Mouse (Mus musculus) embryonic facial prominence, embryonic 10.5 days (tissue): ENCODE data around the gene 2210407C18Rik. TPM values are rescaled to one million over a fixed set of nuclear protein-coding genes. Genes with fewer than 3 reads are reported as not detected.

Experiments used
- DNase-seq: peaks from one replicate; pipeline ENCODE4 v3.0.0-alpha.2; 2017; ENCODE audit warnings: low spot score
- H3K27ac ChIP-seq: fragments of 300-500 bp; sonication (generic); replicated peaks from 2 replicates; pipeline ENCODE4 v1.5.1; 2016; ENCODE audit warnings: mild to moderate bottlenecking
- H3K27me3 ChIP-seq: fragments of 300-500 bp; sonication (generic); replicated peaks from 2 replicates; pipeline ENCODE4 v1.6.1; 2016; ENCODE audit warnings: low read depth, mild to moderate bottlenecking; ENCODE audit not compliant: poor library complexity, severe bottlenecking
- H3K36me3 ChIP-seq: fragments of 300-500 bp; sonication (generic); replicated peaks from 2 replicates; pipeline ENCODE4 v1.6.1; 2016; ENCODE audit warnings: mild to moderate bottlenecking, moderate library complexity
- H3K4me1 ChIP-seq: fragments of 300-500 bp; sonication (generic); 2 replicates; pipeline ENCODE4 v1.6.1; 2016
- H3K4me3 ChIP-seq: fragments of 300-500 bp; sonication (generic); 2 replicates; pipeline ENCODE4 v1.5.1; 2016; ENCODE audit warnings: mild to moderate bottlenecking, moderate library complexity
- H3K9me3 ChIP-seq: fragments of 300-500 bp; sonication (generic); 2 replicates; pipeline ENCODE4 v1.6.1; 2016; ENCODE audit warnings: mild to moderate bottlenecking
- WGBS: fragments of 180-500 bp; shearing (Covaris S2); methylation state at CpG from one replicate; pipeline ENCODE4 v1.1.7; 2016; 5-methylcytosine and 5-hydroxymethylcytosine counted together
- polyA plus RNA-seq: library from polyadenylated mRNA; unstranded; fragments of >200 nt; fragmentation: Nextera tagmentation; extraction: Ambion mirVana; gene quantifications from 2 replicates; pipeline ENCODE4 v1.2.1, GENCODE M21; 2016

The 2210407C18Rik gene
- not detected in 2 replicates for polyA plus RNA-seq

GRCm38 (mm10) chr11:58615975-58616374, at the start of gene 2210407C18Rik:
Gene 2210407C18Rik, minus strand, starts transcription at chr11:58616075.
- Histone ChIP-seq H3K9me3 (no peaks in the 10 kb centered on the region), H3K27ac (no peak within 1 kb of the TSS), H3K27me3 (no peaks in the 10 kb centered on the region), H3K4me3 (no peak within 1 kb of the TSS), H3K36me3 (no peaks in the 10 kb centered on the region), H3K4me1 (no peaks in the 10 kb centered on the region)
- WGBS: 91% methylated on average over 4 of the region's 4 CpGs
- no peak for DNase-seq

- no peak within 1 kb of the TSS for H3K27ac ChIP-seq
- 0 out of 2 replicates have a peak, but pooled peaks cover 3% of the 10 kb centered on the region for H3K4me1 ChIP-seq
- H3K27me3 ChIP-seq: no peaks in the 10 kb centered on the region
- no peak for DNase-seq
- no peaks in the 10 kb centered on the region for H3K9me3 ChIP-seq
- H3K36me3 ChIP-seq: no peaks in the 10 kb centered on the region
- 87% methylated on average over 4 of the region's 4 CpGs for WGBS
- H3K4me3 ChIP-seq: no peak within 1 kb of the TSS
Observed at GRCm38 (mm10) chr11:58658596-58658995, 42.7 kb upstream of the 2210407C18Rik start, which contains the start of gene Olfr322. Gene Olfr322, plus strand, starts transcription at chr11:58658782.

GRCm38 (mm10) chr11:58655151-58655550, 39.3 kb upstream of the 2210407C18Rik start:
- DNase-seq: no peak
- 0 out of 2 replicates have a peak, but pooled peaks cover under 1% of the 10 kb centered on the region for H3K9me3 ChIP-seq
- 0 out of 2 replicates have a peak, but pooled peaks cover 3% of the 10 kb centered on the region for H3K4me1 ChIP-seq
- H3K27ac ChIP-seq: no peak overlapping the region
- WGBS: 93% methylated on average over 3 of the region's 3 CpGs
- H3K36me3 ChIP-seq: no peaks in the 10 kb centered on the region
- H3K27me3 ChIP-seq: no peaks in the 10 kb centered on the region
- no peak overlapping the region for H3K4me3 ChIP-seq

- H3K4me1 ChIP-seq: peaks cover 10% of the 10 kb centered on the region
- no peak overlapping the region for H3K4me3 ChIP-seq
- peaks cover 38% of the 10 kb centered on the region for H3K27me3 ChIP-seq
- peak; percentile 45 for DNase-seq
- 35% methylated on average over 6 of the region's 6 CpGs for WGBS
- no peak overlapping the region for H3K27ac ChIP-seq
- H3K9me3 ChIP-seq: no peaks in the 10 kb centered on the region
- H3K36me3 ChIP-seq: no peaks in the 10 kb centered on the region
Observed at GRCm38 (mm10) chr11:58643350-58643749, 27.5 kb upstream of the 2210407C18Rik start.

GRCm38 (mm10) chr11:58641638-58642358, 25.9 kb upstream of the 2210407C18Rik start:
- H3K27ac ChIP-seq: no peak overlapping the region
- DNase-seq: no peak
- peaks cover 10% of the 10 kb centered on the region for H3K4me1 ChIP-seq
- H3K9me3 ChIP-seq: no peaks in the 10 kb centered on the region
- H3K36me3 ChIP-seq: no peaks in the 10 kb centered on the region
- WGBS: 86% methylated on average over 13 of the region's 13 CpGs
- no peak overlapping the region for H3K4me3 ChIP-seq
- H3K27me3 ChIP-seq: peaks cover 52% of the 10 kb centered on the region

GRCm38 (mm10) chr11:58641057-58641456, 25.2 kb upstream of the 2210407C18Rik start:
- Histone ChIP-seq H3K9me3 (no peaks in the 10 kb centered on the region), H3K27me3 (peaks cover 52% of the 10 kb centered on the region), H3K27ac (peak overlapping the region; percentile 73; the same call in 1 of the 2 replicates), H3K36me3 (no peaks in the 10 kb centered on the region), H3K4me1 (peaks cover 10% of the 10 kb centered on the region), H3K4me3 (peak overlapping the region; percentile 60)
- 32% methylated on average over 14 of the region's 14 CpGs for WGBS
- DNase-seq: no peak

- Histone ChIP-seq H3K9me3 (no peaks in the 10 kb centered on the region), H3K27me3 (peaks cover 52% of the 10 kb centered on the region), H3K4me1 (peaks cover 10% of the 10 kb centered on the region), H3K36me3 (no peaks in the 10 kb centered on the region), H3K4me3 (peak within 1 kb of the TSS; percentile 60), H3K27ac (peak within 1 kb of the TSS; percentile 73)
- 3% methylated on average over 34 of the region's 34 CpGs for WGBS
- peak; percentile 56 for DNase-seq
Observed at GRCm38 (mm10) chr11:58640272-58640867, 24.5 kb upstream of the 2210407C18Rik start, which contains the start of gene Trim58. Gene Trim58, plus strand, starts transcription at chr11:58640465.

- Histone ChIP-seq H3K36me3 (no peaks in the 10 kb centered on the region), H3K4me1 (peaks cover 10% of the 10 kb centered on the region), H3K27ac (no peak overlapping the region), H3K27me3 (peaks cover 52% of the 10 kb centered on the region), H3K9me3 (no peaks in the 10 kb centered on the region), H3K4me3 (no peak overlapping the region)
- 55% methylated on average over 7 of the region's 7 CpGs for WGBS
- no peak for DNase-seq
Observed at GRCm38 (mm10) chr11:58638176-58638701, 22.4 kb upstream of the 2210407C18Rik start.

GRCm38 (mm10) chr11:58636376-58636977, 20.6 kb upstream of the 2210407C18Rik start:
- Histone ChIP-seq H3K4me1 (peaks cover 10% of the 10 kb centered on the region), H3K9me3 (no peaks in the 10 kb centered on the region), H3K4me3 (no peak overlapping the region), H3K27ac (no peak overlapping the region), H3K27me3 (peaks cover 44% of the 10 kb centered on the region), H3K36me3 (no peaks in the 10 kb centered on the region)
- WGBS: 15% methylated on average over 4 of the region's 4 CpGs
- DNase-seq: peak; percentile 73

GRCm38 (mm10) chr11:58634878-58635277, 19.0 kb upstream of the 2210407C18Rik start:
- Histone ChIP-seq H3K9me3 (no peaks in the 10 kb centered on the region), H3K27ac (no peak overlapping the region), H3K4me1 (no peaks in the 10 kb centered on the region), H3K27me3 (peaks cover 28% of the 10 kb centered on the region), H3K36me3 (no peaks in the 10 kb centered on the region), H3K4me3 (no peak overlapping the region)
- no peak for DNase-seq
- 74% methylated on average over 4 of the region's 4 CpGs for WGBS

GRCm38 (mm10) chr11:58630401-58630800, 14.5 kb upstream of the 2210407C18Rik start, which contains the start of gene Olfr323:
Gene Olfr323, minus strand, starts transcription at chr11:58630501.
- 79% methylated on average over 5 of the region's 5 CpGs for WGBS
- H3K4me1 ChIP-seq: no peaks in the 10 kb centered on the region
- H3K4me3 ChIP-seq: no peak within 1 kb of the TSS
- H3K27ac ChIP-seq: no peak within 1 kb of the TSS
- DNase-seq: no peak
- no peaks in the 10 kb centered on the region for H3K9me3 ChIP-seq
- no peaks in the 10 kb centered on the region for H3K36me3 ChIP-seq
- no peaks in the 10 kb centered on the region; the same call in 1 of the 2 replicates for H3K27me3 ChIP-seq

- 70% methylated on average over 4 of the region's 4 CpGs for WGBS
- no peaks in the 10 kb centered on the region for H3K36me3 ChIP-seq
- DNase-seq: no peak
- H3K27me3 ChIP-seq: no peaks in the 10 kb centered on the region
- no peaks in the 10 kb centered on the region for H3K9me3 ChIP-seq
- no peak overlapping the region for H3K4me3 ChIP-seq
- H3K27ac ChIP-seq: no peak overlapping the region
- peaks cover 8% of the 10 kb centered on the region for H3K4me1 ChIP-seq
Observed at GRCm38 (mm10) chr11:58626146-58626545, 10.3 kb upstream of the 2210407C18Rik start.
